Mouse (Mus musculus) fat pad, adult 2 months (tissue): ENCODE data around the gene Actg1.
"Not testable (repeated sequence)": the region's sequence is repeated elsewhere in the genome, so short reads cannot be mapped to it uniquely, and the experiment has no call there.

Source experiments
- DNase-seq: peaks from one replicate; pipeline ENCODE4 v3.0.0-alpha.2; 2011; ENCODE audit warnings: low read depth, low spot score; ENCODE audit errors: extremely low read depth

Gene Actg1

DNA sequence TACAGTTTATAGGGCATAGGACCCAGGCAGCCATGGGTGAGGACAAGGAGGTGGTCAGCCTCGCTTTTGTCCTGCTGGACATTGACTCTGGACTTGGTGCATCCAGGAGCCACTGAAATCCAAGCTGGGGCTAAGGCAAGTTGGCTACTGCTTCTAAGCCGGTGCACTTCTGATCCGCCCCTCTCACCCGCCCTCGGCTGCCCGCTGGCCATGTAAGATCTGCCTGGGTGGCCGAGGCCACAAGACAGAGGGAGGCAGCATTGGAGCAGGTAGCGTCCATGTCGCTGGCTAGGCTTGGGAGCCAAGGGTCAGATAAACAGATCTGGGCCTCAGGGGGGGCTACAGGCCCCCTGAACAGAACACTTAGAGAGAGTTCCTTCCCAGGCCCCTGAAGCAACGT lies 13.0 kb upstream of the Actg1 start, which contains the start of gene Fscn2:
Gene Fscn2 (plus strand): TSS at position 240 of the 400 bp plus-strand sequence.
- DNase-seq, result no peak

DNA sequence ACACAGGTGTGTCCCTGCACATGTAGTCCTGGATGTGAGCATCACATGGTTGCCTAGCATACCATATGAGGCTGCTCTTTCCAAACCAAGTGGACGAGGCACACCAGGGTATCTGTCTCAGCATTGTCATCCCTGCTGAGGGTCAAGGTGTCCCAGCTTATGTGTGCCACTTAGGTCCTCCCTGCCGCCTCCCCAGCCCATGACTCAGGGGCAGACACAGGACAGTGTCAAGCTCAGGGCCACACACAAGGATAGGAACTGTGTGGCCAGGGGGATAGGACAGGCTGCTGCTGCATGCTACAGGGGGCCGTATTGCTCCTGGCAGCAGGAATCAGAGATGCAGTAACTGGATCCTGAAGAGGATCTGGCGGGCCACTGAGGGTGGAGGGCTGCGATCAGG lies 12.4 kb upstream of the Actg1 start:
- no peak for DNase-seq

DNA sequence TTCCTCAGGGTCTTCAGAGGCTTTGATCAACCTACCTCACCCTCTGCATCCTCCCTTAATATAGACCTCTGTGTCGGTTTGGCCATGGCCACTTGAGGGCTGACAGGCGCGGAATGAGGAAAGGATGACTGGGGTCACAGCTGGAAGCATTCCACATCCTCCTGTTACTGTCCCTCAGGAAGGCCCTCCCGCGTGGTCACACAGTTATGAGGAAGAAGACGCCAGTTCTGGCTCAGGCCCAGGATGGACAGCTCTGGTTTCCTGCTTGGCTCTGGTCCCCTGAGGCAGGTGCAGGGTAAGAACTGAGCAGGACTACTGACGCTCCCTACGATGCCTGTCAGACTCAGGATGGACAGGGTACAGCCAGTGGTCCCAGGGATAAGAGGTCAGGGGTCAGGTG lies 11.7 kb upstream of the Actg1 start:
- no peak for DNase-seq

DNA sequence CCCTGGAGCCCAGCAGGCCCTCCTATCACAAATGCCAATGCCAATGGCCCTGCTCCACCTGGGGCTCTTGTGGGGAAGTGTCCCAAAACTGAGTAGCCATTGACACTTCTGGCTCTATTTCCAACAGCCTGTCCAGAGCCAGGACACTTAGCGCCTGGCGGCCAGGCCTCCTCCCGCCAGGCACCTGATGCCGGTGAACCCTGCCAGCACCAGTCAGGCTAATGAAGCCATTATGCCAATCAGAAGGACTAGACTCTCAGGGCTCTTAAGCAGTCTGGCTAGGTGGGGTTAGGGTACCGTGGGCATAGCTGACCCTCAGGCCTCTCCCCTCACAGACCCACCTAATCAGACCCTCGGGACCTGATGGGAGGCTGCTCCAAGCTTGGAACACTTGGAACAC lies 11.0 kb upstream of the Actg1 start:
- no peak for DNase-seq

DNA sequence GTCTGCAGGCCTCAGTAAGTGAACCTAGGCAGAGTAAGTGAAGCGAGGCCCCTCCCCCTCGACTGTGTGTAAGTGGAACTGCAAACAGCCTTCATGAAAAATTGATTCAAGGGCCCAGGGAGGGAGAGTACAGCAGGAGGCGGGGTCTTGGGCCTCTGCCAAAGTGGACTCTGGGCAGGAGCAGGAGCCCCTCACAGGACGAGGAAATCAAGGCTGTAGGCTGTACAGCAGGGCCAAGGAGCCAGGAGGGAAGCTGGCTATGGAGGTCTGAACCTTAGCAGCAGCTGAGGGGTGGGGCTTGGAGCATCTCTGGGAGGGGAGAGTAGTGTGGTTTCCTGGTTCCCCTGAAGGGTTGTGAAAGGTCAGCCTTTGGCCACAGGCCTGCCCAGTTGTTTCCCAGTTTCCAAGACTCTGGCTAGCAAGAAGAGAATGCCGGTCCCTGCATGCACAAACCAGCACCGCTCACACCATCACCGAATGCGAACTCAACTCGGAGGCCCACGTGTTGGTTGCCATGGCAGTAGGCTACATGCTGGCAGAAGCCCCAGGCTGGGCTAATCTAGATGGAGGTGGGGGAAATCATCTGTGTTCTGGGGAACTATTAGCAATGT lies 9.6 kb upstream of the Actg1 start:
- no peak for DNase-seq

GRCm38 (mm10) chr11:120356900-120357299 lies 8.6 kb upstream of the Actg1 start:
- DNase-seq, result no peak

DNA sequence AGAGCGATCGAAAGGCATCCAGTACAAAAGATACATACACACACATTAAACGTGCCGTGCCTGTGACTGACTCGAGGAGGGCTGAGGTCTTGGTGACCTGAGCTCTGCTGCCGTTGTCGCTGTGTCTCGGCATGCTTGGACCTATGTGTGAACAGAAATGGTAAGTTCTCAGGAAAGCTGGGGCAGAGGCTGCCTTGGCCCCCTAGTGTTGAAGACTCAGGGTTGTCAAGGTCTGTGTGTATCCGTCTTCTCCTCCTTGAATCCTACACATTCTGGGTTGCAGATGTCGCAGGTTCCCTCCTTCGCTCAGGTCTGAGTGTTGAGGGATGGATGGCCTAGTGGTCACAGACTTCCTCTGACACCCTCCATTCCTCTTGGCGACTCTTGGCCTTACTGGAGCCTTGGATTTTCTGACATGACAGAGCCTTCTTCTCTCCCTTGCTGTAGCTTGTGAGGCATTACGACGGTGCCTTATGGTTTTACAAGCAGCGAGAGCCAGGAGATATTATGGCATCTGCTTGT lies 8.0 kb upstream of the Actg1 start:
- no peak for DNase-seq

DNA sequence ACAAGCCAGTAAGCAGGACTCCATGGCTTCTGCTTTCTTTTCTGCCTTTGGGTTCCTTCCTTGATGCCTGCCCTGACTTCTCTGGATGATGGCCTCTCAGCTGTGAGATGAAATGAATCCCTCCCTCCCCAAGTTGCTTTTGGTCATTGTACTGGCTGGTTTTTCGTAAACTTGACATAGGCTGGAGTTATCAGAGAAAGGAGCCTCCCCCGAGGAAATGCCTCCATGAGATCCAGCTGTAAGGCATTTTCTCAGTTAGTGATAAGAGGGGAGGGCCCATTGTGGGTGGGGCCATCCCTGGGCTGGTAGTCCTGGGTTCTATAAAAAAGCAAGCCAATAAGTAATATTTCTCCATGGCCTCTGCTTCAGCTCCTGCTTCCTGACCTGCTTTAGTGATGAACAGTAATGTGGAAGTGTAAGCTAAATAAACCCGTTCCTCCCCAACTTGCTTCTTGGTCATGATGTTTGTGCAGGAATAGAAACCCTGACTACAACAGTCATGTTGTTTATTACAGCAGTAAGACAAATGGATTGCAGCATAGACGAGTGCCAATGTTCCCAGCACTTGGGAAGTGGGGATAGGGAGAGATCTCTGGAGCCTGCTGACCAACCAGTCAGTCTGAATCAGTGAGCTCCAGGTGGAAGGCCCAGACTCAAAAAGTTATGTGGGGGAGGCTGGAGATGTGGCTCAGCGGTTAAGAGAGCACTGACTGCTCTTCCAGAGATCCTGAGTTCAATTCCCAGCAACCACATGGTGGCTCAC lies 7.1 kb upstream of the Actg1 start:
- no peak for DNase-seq

DNA sequence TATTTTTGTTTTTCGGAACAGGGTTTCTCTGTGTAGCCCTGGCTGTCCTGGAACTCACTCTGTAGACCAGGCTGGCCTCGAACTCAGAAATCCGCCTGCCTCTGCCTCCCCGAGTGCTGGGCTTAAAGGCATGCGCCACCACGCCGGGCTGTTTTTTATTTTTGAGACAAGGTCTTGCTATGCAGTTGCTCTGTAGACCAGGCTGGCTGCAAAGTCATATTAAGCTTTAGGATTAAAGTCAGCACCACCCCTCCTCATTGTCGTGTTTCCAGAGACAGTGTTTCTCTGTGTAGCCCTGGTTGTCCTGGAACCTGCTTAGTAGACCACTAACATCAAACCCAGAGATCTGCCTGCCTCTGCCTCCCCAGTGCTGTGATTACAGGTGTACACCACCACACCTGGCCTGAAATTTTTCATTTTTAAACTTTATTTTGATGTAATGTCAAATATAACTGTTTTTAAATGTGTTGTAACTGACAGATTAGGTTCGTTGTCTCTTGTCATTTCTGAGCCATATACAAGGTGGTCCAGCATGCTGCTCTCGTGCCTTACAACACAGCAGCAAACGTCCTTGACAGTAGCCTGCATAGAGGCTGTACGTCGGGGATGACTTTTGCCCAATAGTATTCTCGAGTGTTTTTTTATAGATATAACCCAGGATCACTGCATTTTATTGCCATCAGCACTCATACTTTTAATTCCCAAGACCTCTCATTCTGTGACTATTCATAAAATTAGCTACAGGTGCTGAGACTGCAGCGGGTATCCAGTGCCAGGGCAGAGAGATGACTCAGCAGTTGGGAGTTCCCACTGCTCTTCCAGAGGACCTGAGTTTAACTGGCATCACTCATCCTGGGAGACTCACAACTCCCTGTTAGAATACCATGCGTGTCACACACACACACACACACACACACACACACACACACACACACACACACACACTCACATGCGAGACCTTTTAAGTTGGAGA lies 6.2 kb upstream of the Actg1 start:
- no peak for DNase-seq

GRCm38 (mm10) chr11:120353500-120354303 lies 5.4 kb upstream of the Actg1 start:
- no peak for DNase-seq

DNA sequence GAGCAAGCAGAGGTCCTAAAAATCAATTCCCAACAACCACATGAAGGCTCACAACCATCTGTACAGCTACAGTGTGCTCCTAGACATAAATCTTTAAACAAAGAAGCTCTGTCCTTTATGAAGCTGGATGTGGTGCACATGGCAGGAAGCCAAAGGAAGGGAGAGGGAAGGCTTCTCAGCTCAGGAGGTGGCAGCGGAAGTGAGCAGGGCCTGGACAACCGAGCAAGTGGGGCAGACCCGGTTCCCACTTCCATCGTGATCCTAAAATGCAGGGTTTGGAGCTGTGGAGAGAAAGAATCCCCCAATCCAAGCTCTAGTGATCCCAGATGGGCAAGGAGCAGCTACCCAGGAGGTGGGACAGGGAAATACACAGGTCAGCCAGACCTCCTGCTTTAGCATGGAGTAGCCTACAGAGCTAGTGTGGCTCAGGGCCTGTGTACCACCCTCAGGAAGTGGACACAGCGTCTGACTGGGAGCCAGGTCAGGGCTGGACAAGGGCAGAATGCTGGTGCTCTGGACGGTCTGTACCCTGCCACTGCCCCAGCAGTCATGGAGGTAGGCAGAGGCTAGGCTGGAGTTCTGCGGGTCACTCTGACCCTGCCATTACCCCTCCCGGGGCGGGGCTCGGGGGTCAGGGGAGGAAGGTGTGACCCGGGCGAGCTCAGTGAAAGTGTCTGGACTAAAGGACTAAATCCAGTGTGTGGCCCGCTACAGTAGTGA lies 4.4 kb upstream of the Actg1 start:
- DNase-seq, result no peak

DNA sequence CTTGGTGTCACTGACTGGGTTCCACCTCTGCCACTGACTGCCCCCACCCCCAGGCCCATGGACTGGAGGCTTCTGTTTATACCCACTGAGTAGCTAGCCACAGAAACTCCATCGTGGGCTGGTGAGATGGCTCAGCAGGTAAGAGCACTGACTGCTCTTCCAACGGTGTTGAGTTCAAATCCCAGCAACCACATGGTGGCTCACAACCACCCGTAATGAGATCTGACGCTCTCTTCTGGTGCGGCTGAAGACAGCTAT lies 3.7 kb upstream of the Actg1 start:
- not testable (repeated sequence) for DNase-seq

GRCm38 (mm10) chr11:120351250-120352092 lies 3.1 kb upstream of the Actg1 start:
- DNase-seq, result no peak

GRCm38 (mm10) chr11:120350711-120351110 lies 2.4 kb upstream of the Actg1 start:
- no peak for DNase-seq

- no peak for DNase-seq
Measured at GRCm38 (mm10) chr11:120349986-120350702, 1.8 kb upstream of the Actg1 start.

DNA sequence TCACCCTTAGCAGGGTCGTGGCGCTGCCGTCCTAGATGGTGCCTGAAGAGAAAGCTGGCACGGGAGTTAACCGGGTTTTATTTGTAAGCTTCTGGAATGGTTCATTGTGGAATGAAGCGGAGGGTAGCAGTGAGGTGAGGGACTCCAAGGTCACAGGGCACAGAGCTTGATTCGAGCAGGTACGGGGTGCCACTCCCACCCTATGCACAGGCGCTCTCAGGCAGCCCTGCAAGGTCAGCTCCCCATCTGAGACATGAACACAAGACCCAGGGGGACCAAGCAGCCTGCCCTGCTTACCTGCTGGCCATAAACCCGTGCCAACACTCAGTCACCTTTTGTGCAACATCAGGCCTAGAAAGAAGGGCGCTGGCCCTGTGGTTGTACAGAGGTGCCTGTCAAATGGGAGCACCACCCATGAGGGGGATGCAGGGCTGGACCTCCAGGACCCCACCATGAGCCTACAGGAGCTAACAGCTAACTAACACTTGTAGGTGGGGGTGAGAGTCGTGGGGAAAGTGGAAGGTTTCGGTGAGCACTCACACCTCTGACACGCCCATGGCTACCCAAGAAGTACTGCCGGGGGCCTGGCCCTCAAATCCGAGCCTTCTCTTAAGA lies 1.1 kb upstream of the Actg1 start:
- DNase-seq, result no peak

DNA sequence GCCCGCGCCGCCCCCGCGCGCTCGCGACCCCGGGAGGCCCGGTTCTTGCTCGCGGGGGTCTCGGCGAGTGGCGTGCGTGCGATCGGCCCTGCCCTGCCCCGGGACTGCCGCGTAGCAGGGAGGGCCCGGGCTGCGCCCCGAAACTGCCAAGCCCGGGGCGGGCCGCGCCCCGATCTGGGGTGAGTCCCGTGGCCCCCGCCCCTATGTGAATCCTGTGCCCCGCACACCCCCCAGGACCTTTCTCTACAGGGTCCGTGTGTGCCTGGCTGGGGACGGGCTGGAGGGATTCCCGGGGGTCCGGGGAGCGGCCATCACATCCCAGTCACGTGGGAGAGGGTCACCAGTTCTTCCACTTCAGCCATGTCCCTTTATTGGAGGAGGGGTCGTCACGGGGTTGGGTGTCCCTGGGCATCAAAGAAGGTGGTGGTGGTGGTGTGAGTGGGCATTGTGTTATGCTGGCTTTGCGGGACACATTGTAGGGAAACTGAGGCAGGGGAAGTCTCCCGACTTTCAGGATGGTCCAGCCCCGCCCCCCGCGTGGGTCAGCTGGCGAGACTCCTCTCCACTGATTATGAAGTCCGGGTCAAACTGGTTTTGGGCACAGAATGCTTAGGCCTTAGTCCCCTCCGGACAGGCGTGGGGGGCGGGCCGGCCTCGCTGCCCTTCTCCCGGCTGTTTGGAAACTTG lies 485 bp upstream of the Actg1 start:
- DNase-seq, result no peak

GRCm38 (mm10) chr11:120347301-120347700 lies 1.0 kb downstream of the Actg1 start:
- DNase-seq, result no peak
